Mouse (Mus musculus) MEL (cell line): ENCODE measurements at regions not wholly inside any gene's neighbourhood (a gene's known extent, or its start where the extent isn't known, plus 50 kb on each side); places are given as distances from the start of the nearest gene placed in this dataset.

Source experiments
- DNase-seq: peaks from one replicate; pipeline ENCODE4 v3.0.0; 2011; ENCODE audit warnings: low read depth, low spot score
- H3K27ac ChIP-seq: 2 replicates; pipeline ENCODE4 v1.5.1; 2012; ENCODE audit warnings: low read depth, mild to moderate bottlenecking, control low read depth, low read length, moderate library complexity; ENCODE audit not compliant: control insufficient read depth
- H3K27me3 ChIP-seq, 2 experiments: fragments of 150-350 bp in 1 of 2; sonication (generic) in 1 of 2; 2 replicates each; pipeline ENCODE4 v1.6.1; 2012; ENCODE audit warnings: low read length in 2 of 2, mild to moderate bottlenecking in 2 of 2, improper control_type of control experiment in 1 of 2, moderate library complexity in 1 of 2; ENCODE audit not compliant: insufficient read depth in 2 of 2, control insufficient read depth in 1 of 2
- H3K36me3 ChIP-seq, 2 experiments: 2 replicates each; pipeline ENCODE4 v1.6.1; 2012 to 2014; ENCODE audit warnings: low read length in 2 of 2, improper control_type of control experiment in 1 of 2, inconsistent platforms in 1 of 2, mild to moderate bottlenecking in 1 of 2; ENCODE audit not compliant: insufficient read depth in 2 of 2, control insufficient read depth in 1 of 2
- H3K4me1 ChIP-seq, 2 experiments: fragments of 150-350 bp in 1 of 2; sonication (generic) in 1 of 2; 2 replicates each; pipeline ENCODE4 v1.6.1; 2012; ENCODE audit warnings: low read length in 2 of 2, improper control_type of control experiment in 1 of 2, mild to moderate bottlenecking in 1 of 2; ENCODE audit not compliant: insufficient read depth in 2 of 2, control insufficient read depth in 1 of 2
- H3K4me3 ChIP-seq, 2 experiments: fragments of 150-350 bp in 1 of 2; sonication (generic) in 1 of 2; 2 replicates each; pipeline ENCODE4 v1.5.1; 2012; ENCODE audit warnings: low read depth in 2 of 2, low read length in 2 of 2, mild to moderate bottlenecking in 2 of 2, moderate library complexity in 2 of 2, control low read depth in 1 of 2, improper control_type of control experiment in 1 of 2; ENCODE audit not compliant: control insufficient read depth in 1 of 2, insufficient read depth in 1 of 2
- H3K79me2 ChIP-seq: 2 replicates; pipeline ENCODE4 v1.6.1; 2012; ENCODE audit warnings: mild to moderate bottlenecking, low read length, moderate library complexity; ENCODE audit not compliant: control insufficient read depth, poor library complexity, insufficient read depth
- H3K9ac ChIP-seq: 2 replicates; pipeline ENCODE4 v1.6.1; 2012; ENCODE audit warnings: low read depth, mild to moderate bottlenecking, control low read depth, low read length, moderate library complexity; ENCODE audit not compliant: control insufficient read depth, poor library complexity, severe bottlenecking
- H3K9me3 ChIP-seq: fragments of 150-350 bp; sonication (generic); replicated peaks from 2 replicates; pipeline ENCODE4 v1.6.1; 2012; ENCODE audit warnings: mild to moderate bottlenecking, low read length, improper control_type of control experiment, moderate library complexity; ENCODE audit not compliant: insufficient read depth
- CHD1 ChIP-seq: IDR thresholded peaks from 2 replicates; pipeline ENCODE4 v1.6.1; 2012; ENCODE audit warnings: low read depth, mild to moderate bottlenecking, inconsistent platforms, low read length, improper control_type of control experiment
- CHD2 ChIP-seq: IDR thresholded peaks from 2 replicates; pipeline ENCODE4 v1.6.1; 2011; ENCODE audit warnings: low read length, improper control_type of control experiment
- E2F4 ChIP-seq: IDR thresholded peaks from 2 replicates; pipeline ENCODE4 v1.6.1; 2011; ENCODE audit warnings: low read depth, low read length, improper control_type of control experiment, borderline replicate concordance
- EP300 ChIP-seq, 2 experiments: IDR thresholded peaks; 2 replicates each; pipeline ENCODE4 v1.6.1; 2011; ENCODE audit warnings: improper control_type of control experiment in 2 of 2, low read length in 2 of 2, low read depth in 1 of 2, mild to moderate bottlenecking in 1 of 2
- ETS1 ChIP-seq: IDR thresholded peaks from 2 replicates; pipeline ENCODE4 v1.6.1; 2012; ENCODE audit warnings: low read depth, mild to moderate bottlenecking, inconsistent platforms, low read length, improper control_type of control experiment, moderate library complexity
- JUND ChIP-seq: IDR thresholded peaks from 2 replicates; pipeline ENCODE4 v1.6.1; 2011; ENCODE audit warnings: low read depth, mild to moderate bottlenecking, improper control_type of control experiment, low read length
- MAX ChIP-seq: IDR thresholded peaks from 2 replicates; pipeline ENCODE4 v1.6.1; 2011; ENCODE audit warnings: low read length, improper control_type of control experiment
- MAZ ChIP-seq: IDR thresholded peaks from 2 replicates; pipeline ENCODE4 v1.6.1; 2012; ENCODE audit warnings: low read depth, mild to moderate bottlenecking, inconsistent platforms, low read length, improper control_type of control experiment
- NELFE ChIP-seq: IDR thresholded peaks from 2 replicates; pipeline ENCODE4 v1.6.1; 2011; ENCODE audit warnings: low read depth, low read length, improper control_type of control experiment
- NRF1 ChIP-seq: IDR thresholded peaks from 2 replicates; pipeline ENCODE4 v1.6.1; 2014; ENCODE audit warnings: low read depth, mild to moderate bottlenecking, inconsistent platforms, low read length, improper control_type of control experiment, moderate library complexity; ENCODE audit not compliant: poor library complexity, insufficient read depth, severe bottlenecking
- POLR2A ChIP-seq, 2 experiments: IDR thresholded peaks; 2 replicates each; pipeline ENCODE4 v1.6.1; 2011 to 2012; ENCODE audit warnings: low read length in 2 of 2, mild to moderate bottlenecking in 2 of 2, control low read depth in 1 of 2, improper control_type of control experiment in 1 of 2, low read depth in 1 of 2, moderate library complexity in 1 of 2; ENCODE audit not compliant: control insufficient read depth in 1 of 2, insufficient read depth in 1 of 2, poor library complexity in 1 of 2
- RAD21 ChIP-seq: IDR thresholded peaks from 2 replicates; pipeline ENCODE4 v1.6.1; 2011; ENCODE audit warnings: mild to moderate bottlenecking, low read depth, low read length, improper control_type of control experiment
- RCOR1 ChIP-seq: IDR thresholded peaks from 2 replicates; pipeline ENCODE4 v1.6.1; 2012; ENCODE audit warnings: low read depth, mild to moderate bottlenecking, inconsistent platforms, low read length, improper control_type of control experiment
- TCF12 ChIP-seq: IDR thresholded peaks from 2 replicates; pipeline ENCODE4 v1.6.1; 2014; ENCODE audit warnings: low read depth, mild to moderate bottlenecking, inconsistent platforms, low read length, improper control_type of control experiment, moderate library complexity
- UBTF ChIP-seq: IDR thresholded peaks from 2 replicates; pipeline ENCODE4 v1.6.1; 2012; ENCODE audit warnings: low read depth, mild to moderate bottlenecking, inconsistent platforms, low read length, improper control_type of control experiment, moderate library complexity, borderline replicate concordance; ENCODE audit not compliant: insufficient read depth
- USF2 ChIP-seq, 2 experiments: IDR thresholded peaks; 2 replicates each; pipeline ENCODE4 v1.6.1; 2011 to 2012; ENCODE audit warnings: improper control_type of control experiment in 2 of 2, low read length in 2 of 2, borderline replicate concordance in 1 of 2, inconsistent platforms in 1 of 2, low read depth in 1 of 2, mild to moderate bottlenecking in 1 of 2; ENCODE audit not compliant: insufficient read depth in 1 of 2
- ZMIZ1 ChIP-seq: IDR thresholded peaks from 2 replicates; pipeline ENCODE4 v1.6.1; 2012; ENCODE audit warnings: low read depth, mild to moderate bottlenecking, inconsistent platforms, low read length, improper control_type of control experiment, moderate library complexity

DNA sequence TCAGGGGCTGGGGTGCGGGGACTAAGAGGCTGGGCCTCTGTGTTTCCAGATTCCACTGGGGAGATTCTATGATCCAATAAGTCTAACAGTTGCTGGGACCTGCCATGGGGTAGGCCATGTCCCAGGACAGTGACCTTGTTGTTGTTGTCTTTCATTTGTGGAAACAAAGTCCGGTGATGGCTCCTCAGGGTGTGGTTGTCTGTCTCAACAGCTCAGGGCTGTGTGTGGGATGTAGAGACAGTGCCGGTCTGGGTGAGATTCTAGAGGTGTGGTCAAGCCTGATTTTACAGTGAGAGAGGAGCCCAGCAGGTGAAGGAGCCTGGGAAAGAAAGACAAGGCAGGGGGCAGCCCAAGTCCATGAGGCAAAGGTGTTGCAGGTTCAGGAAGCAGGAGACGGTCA lies 111.5 kb upstream of the Sulf2 start:
- Histone ChIP-seq H3K9me3 (no peaks in the 10 kb centered on the region), H3K27ac (no peak overlapping the region), H3K4me1 (no peaks in the 10 kb centered on the region), H3K27me3 (no peaks in the 10 kb centered on the region), H3K9ac (no peak overlapping the region), H3K36me3 (no peaks in the 10 kb centered on the region), H3K79me2 (no peaks in the 10 kb centered on the region), H3K4me3 (no peak overlapping the region)
- no peak for DNase-seq
- TF ChIP-seq USF2 (IDR thresholded peaks at IDR 0.05; ENCODE audit: borderline replicate concordance in 1 of 2, insufficient read depth in 1 of 2, low read depth in 1 of 2, low read length in 2 of 2): no peak

DNA sequence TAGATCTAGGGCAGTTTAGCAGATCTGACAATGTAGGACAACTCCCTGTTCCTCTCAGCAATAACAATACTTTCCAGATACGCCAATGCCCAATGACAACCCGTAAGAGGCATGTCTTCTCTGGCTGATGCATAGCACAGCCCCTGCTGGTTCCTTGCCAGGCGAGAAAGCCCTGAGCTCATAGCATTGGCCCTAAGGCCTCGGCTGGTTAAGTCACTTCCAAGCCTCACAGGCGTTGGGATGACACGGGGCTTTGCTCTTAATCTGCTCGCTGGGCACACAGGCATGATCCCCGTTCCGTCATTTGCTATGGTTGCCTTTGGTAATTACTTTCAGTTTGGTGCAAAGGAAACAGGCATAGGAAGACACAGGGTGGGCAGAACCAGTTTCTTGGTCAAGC lies 111.0 kb upstream of the Sulf2 start:
- H3K27ac ChIP-seq: no peak overlapping the region
- TF ChIP-seq CHD2 (no peak), UBTF (no peak), MAX (no peak), JUND (no peak), ETS1 (no peak), USF2 (IDR thresholded peaks at IDR 0.05; ENCODE audit: borderline replicate concordance in 1 of 2, insufficient read depth in 1 of 2, low read depth in 1 of 2, low read length in 2 of 2) (no peak), NRF1 (no peak), RCOR1 (no peak), TCF12 (no peak), ZMIZ1 (no peak), CHD1 (no peak), NELFE (no peak), POLR2A (IDR thresholded peaks at IDR 0.05; ENCODE audit: control insufficient read depth in 1 of 2, insufficient read depth in 1 of 2, low read depth in 1 of 2, low read length in 2 of 2, poor library complexity in 1 of 2) (no peak), EP300 (IDR thresholded peaks at IDR 0.05; ENCODE audit: low read depth in 1 of 2, low read length in 2 of 2) (no peak), MAZ (no peak), RAD21 (no peak), E2F4 (no peak)
- no peaks in the 10 kb centered on the region for H3K79me2 ChIP-seq
- H3K9ac ChIP-seq: no peak overlapping the region
- no peaks in the 10 kb centered on the region for H3K27me3 ChIP-seq
- no peak overlapping the region for H3K4me3 ChIP-seq
- no peak for DNase-seq
- H3K36me3 ChIP-seq: no peaks in the 10 kb centered on the region
- H3K4me1 ChIP-seq: no peaks in the 10 kb centered on the region
- no peaks in the 10 kb centered on the region for H3K9me3 ChIP-seq
